Mouse (Mus musculus) heart, embryonic 11.5 days (tissue): ENCODE measurements around the gene Bicc1. TPM values are rescaled to one million over a fixed set of nuclear protein-coding genes. Genes with fewer than 3 reads are reported as not detected.

Source experiments
- ATAC-seq: fragments of 200-750 bp; cut with Nextera tagmentation; replicated peaks from 2 replicates; pipeline ENCODE4 v1.8.0; 2017; ENCODE audit warnings: moderate library complexity; ENCODE audit not compliant: insufficient number of reproducible peaks, low FRiP score, low TSS enrichment
- H3K27ac ChIP-seq: fragments of 300-500 bp; sonication (generic); 2 replicates; pipeline ENCODE4 v1.5.1; 2014; ENCODE audit warnings: mild to moderate bottlenecking, low read depth, low read length
- H3K27me3 ChIP-seq: fragments of 300-500 bp; sonication (generic); 2 replicates; pipeline ENCODE4 v1.6.1; 2014; ENCODE audit warnings: mild to moderate bottlenecking, low read length, mixed read lengths; ENCODE audit not compliant: control insufficient read depth, insufficient read depth
- H3K36me3 ChIP-seq: fragments of 300-500 bp; sonication (generic); 2 replicates; pipeline ENCODE4 v1.6.1; 2014; ENCODE audit warnings: mild to moderate bottlenecking, low read length, moderate library complexity, mixed read lengths; ENCODE audit not compliant: control insufficient read depth, insufficient read depth
- H3K4me1 ChIP-seq: fragments of 300-500 bp; sonication (generic); 2 replicates; pipeline ENCODE4 v1.6.1; 2014; ENCODE audit warnings: low read length; ENCODE audit not compliant: control insufficient read depth, insufficient read depth
- H3K4me2 ChIP-seq: fragments of 300-500 bp; sonication (generic); 2 replicates; pipeline ENCODE4 v1.6.1; 2014; ENCODE audit warnings: mild to moderate bottlenecking, moderate library complexity
- H3K4me3 ChIP-seq: fragments of 300-500 bp; sonication (generic); 2 replicates; pipeline ENCODE4 v1.5.1; 2014; ENCODE audit warnings: low read depth, low read length
- H3K9ac ChIP-seq: fragments of 300-500 bp; sonication (generic); 2 replicates; pipeline ENCODE4 v1.6.1; 2014; ENCODE audit warnings: mild to moderate bottlenecking, low read depth, low read length, moderate library complexity
- H3K9me3 ChIP-seq: fragments of 300-500 bp; sonication (generic); replicated peaks from 2 replicates; pipeline ENCODE4 v1.6.1; 2016; ENCODE audit warnings: low read length; ENCODE audit not compliant: control insufficient read depth
- WGBS: fragments of 180-500 bp; shearing (Covaris S2); extraction: QIAGEN DNeasy Blood & Tissue Kit; methylation state at CpG from one replicate; pipeline ENCODE4 v1.1.7; 2014; ENCODE audit not compliant: insufficient replicate concordance; 5-methylcytosine and 5-hydroxymethylcytosine counted together
- polyA plus RNA-seq: library from polyadenylated mRNA; unstranded; fragments of >200 nt; fragmentation: Nextera tagmentation; extraction: Ambion mirVana; gene quantifications from 2 replicates; pipeline ENCODE4 v1.2.1, GENCODE M21; 2014

Bicc1 gene
- polyA plus RNA-seq, 1 experiment from 2014 or later: 14.1 TPM

DNA sequence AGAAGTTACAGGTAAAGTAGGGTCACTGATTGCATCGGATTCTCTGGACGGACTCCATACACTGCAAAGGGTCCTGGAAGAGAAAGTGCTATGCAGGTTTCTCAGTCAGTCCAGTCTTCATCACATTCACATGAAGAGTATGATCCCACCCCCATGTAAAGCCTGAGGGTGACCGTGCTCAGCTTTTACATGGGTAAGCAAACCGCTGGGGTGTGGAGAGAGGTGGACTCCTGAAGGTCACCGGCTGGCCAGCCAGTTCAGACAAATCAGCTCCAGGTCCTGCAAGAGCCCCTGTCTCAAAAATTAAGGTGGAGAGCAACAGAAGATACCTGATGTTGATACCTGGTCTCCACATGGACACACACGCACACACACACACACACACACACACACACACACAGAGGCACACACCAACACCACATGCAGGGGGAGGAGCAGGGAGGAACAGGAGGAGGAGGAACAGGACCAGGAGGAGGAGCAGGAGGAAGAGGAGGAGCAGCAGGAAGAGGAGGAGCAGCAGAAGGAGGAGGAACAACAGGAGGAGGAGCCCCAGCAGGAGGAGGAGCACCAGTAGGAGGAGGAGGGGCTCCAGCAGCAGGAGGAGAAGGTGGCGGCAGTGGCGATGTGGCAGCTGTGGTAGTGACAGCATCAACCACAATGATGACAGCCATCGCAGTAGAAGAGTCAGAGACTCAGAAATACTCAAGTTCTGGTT is 52.9 kb downstream of the Bicc1 start:
- no peak overlapping the region for H3K4me3 ChIP-seq
- no peak overlapping the region for H3K4me2 ChIP-seq
- H3K4me1 ChIP-seq: no peaks in the 10 kb centered on the region
- H3K9ac ChIP-seq: no peak overlapping the region
- H3K9me3 ChIP-seq: no peaks in the 10 kb centered on the region
- no peaks in the 10 kb centered on the region for H3K27me3 ChIP-seq
- 89% methylated on average over 9 of the region's 9 CpGs for WGBS
- no peaks in the 10 kb centered on the region for H3K36me3 ChIP-seq
- H3K27ac ChIP-seq: no peak overlapping the region
- ATAC-seq: no peak

DNA sequence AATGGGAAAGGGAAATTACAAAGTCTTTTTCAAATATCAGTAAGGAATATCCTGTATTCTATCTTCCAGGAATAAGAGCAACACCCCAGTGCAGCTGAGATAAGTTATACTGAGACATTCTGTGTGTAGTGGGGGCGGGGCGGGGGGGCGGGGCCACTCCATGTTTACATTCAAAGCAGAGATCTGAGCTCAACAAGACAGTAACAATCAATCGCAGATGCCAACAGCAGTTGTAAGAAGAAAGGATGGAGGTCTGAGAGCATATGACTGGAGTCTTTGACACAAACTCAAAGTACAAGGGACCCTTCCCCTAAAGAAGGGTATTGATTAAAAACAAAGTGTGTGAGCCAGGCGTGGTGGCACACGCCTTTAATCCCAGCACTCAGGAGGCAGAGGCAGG is 54.7 kb downstream of the Bicc1 start:
- Histone ChIP-seq H3K36me3 (no peaks in the 10 kb centered on the region), H3K4me3 (no peak overlapping the region), H3K27ac (no peak overlapping the region), H3K9me3 (no peaks in the 10 kb centered on the region), H3K4me2 (no peak overlapping the region), H3K27me3 (no peaks in the 10 kb centered on the region), H3K9ac (no peak overlapping the region), H3K4me1 (no peaks in the 10 kb centered on the region)
- 64% methylated on average over 6 of the region's 6 CpGs for WGBS
- ATAC-seq: no peak

DNA sequence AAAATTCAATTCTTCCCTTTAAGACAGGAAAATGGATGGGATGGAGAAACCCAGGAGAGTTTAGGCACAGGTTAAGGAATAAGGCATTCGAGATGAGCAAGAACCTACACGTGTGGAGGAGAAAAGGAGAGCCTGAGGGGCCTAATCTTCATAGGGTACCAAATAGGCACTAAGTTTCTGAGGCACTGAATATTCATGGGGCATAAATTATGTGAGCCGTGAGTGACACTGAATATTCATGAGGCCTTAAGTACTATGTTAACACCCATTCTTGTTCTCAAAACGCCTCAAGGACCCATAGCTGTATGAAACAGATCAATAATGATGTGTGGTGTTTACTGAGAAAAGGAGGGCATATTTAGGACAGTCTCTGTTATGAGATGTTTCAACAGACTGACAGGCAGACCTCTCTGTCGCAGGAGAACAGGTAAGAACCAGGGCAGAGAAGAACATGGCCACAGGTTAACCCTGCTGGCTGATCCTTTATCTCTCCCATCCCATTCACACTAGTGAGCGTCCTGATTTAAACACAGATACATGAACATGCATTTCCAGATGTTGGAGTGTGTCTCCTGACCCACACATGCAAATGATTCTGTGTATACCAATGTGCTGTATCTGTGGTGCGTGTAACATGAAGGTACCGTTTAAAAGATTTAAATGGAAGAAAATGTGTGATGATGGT is 58.5 kb downstream of the Bicc1 start:
- 80% methylated on average over 8 of the region's 8 CpGs for WGBS
- H3K4me1 ChIP-seq: no peaks in the 10 kb centered on the region
- H3K9ac ChIP-seq: no peak overlapping the region
- no peak overlapping the region for H3K27ac ChIP-seq
- H3K4me3 ChIP-seq: no peak overlapping the region
- H3K9me3 ChIP-seq: no peaks in the 10 kb centered on the region
- no peaks in the 10 kb centered on the region for H3K36me3 ChIP-seq
- H3K4me2 ChIP-seq: no peak overlapping the region
- ATAC-seq: no peak
- no peaks in the 10 kb centered on the region for H3K27me3 ChIP-seq

DNA sequence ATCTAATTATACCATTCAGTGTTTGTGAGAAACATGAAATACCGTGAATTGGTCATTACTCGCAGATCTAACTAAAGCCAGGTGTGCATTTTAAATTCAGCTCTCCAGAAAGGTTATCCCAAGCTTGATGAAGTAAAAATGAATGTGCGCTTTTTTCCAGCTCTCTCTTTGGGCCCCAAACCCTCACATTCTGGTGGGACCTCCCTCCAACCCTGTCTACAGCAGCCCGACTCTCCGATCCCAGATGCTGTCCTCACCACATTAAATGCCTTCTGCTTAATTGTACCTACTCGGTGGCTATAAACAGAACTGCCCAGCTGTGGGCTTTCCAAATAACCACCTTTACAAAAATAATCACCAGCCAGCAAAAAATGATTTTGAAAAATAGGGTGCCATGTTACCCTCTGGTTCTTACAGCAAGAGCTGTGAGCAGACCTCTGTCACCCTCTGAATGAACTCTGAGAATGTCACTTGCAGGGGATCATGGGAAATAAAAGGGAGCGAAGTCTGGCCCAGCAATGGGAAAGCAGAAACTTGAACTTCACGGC is 64.7 kb downstream of the Bicc1 start:
- 78% methylated on average over 8 of the region's 8 CpGs for WGBS
- no peak for ATAC-seq
- no peaks in the 10 kb centered on the region for H3K4me1 ChIP-seq
- H3K36me3 ChIP-seq: no peaks in the 10 kb centered on the region
- no peak overlapping the region for H3K4me3 ChIP-seq
- no peaks in the 10 kb centered on the region for H3K27me3 ChIP-seq
- H3K27ac ChIP-seq: no peak overlapping the region
- no peak overlapping the region for H3K9ac ChIP-seq
- H3K4me2 ChIP-seq: no peak overlapping the region
- H3K9me3 ChIP-seq: no peaks in the 10 kb centered on the region

DNA sequence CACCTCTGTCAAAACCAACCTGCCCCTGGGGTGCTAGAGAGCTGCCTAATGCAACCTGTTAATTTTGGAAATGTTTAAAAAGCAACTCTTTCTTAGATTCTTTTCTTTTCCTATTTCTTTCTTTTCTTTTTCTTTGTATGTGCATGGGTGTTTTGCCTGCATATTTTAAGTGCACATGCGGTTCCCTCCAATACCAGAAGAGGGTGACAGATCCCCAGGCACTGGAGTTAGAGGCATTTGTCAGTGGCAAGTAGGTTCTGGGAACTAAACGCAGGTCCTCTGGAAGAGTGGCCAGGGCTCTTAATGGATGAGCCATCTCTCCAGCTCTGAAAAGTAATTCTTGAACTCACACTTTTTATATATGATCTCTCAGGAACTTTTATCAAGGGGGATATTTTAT is 66.2 kb downstream of the Bicc1 start:
- Histone ChIP-seq H3K9ac (no peak overlapping the region), H3K36me3 (no peaks in the 10 kb centered on the region), H3K27me3 (no peaks in the 10 kb centered on the region), H3K27ac (no peak overlapping the region), H3K4me1 (no peaks in the 10 kb centered on the region), H3K4me2 (no peak overlapping the region), H3K9me3 (no peaks in the 10 kb centered on the region), H3K4me3 (no peak overlapping the region)
- no peak for ATAC-seq
- 86% methylated on average over 2 of the region's 2 CpGs for WGBS

DNA sequence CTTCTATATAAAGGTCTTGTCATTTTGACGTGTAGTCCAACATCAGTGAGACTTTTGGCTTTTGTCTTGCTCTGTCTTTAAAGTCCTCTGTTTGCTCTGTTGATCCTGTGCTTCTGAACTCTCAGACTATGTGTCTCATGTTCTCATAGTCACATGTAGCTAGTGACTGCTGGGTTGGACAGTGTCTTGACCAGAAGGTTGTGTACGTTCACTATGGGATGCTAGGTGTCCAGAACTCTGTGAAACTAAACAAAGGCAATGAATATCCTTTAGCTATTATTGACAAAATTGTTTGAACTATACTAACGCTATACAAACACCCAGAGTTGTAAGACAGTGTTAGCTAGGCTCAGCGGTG is 72.2 kb downstream of the Bicc1 start:
- Histone ChIP-seq H3K27me3 (no peaks in the 10 kb centered on the region), H3K4me2 (no peak overlapping the region), H3K27ac (no peak overlapping the region), H3K36me3 (no peaks in the 10 kb centered on the region), H3K9ac (no peak overlapping the region), H3K9me3 (no peaks in the 10 kb centered on the region), H3K4me1 (no peaks in the 10 kb centered on the region), H3K4me3 (no peak overlapping the region)
- WGBS: 77% methylated on average over 4 of the region's 4 CpGs
- no peak for ATAC-seq

DNA sequence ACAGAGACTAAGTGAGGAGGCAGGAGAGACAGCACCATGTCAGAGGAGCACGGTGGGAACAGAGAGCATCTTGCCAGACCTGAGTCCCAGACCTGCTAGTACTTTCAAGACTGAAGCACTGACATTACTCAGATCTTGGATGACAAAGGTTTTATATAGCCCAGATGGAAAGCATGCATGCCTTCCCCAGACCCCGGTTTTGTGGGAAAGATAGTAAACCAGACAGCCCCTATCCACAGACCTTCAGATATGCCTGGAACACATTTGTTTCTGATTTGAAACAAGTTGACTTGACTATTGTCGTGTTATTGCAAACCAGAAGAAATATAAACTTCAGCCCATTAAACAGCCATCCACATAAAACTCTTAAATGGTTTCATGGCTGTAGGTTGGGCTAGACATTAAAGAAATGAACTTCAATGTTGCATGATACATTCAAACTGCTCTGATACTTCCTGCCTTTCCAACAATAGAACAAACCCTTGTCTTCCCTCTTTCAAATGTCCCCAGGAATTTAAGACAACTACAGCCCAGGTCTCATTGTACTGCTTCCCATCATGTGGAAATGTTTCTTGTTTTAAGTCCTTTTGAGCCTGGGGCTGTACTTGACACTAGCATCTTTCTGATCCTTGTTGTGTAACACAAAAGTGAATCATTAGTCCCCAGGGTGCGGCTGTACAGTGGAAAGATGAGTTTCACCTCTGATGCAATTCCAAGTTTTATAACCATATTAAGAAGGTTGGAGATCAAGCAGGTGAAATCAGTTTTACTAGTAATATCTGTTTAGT is 72.7 kb downstream of the Bicc1 start:
- WGBS: 62% methylated on average over 4 of the region's 4 CpGs
- no peak overlapping the region for H3K9ac ChIP-seq
- no peak for ATAC-seq
- no peaks in the 10 kb centered on the region for H3K4me1 ChIP-seq
- H3K4me3 ChIP-seq: no peak overlapping the region
- H3K4me2 ChIP-seq: no peak overlapping the region
- H3K9me3 ChIP-seq: no peaks in the 10 kb centered on the region
- no peak overlapping the region for H3K27ac ChIP-seq
- no peaks in the 10 kb centered on the region for H3K27me3 ChIP-seq
- no peaks in the 10 kb centered on the region for H3K36me3 ChIP-seq

DNA sequence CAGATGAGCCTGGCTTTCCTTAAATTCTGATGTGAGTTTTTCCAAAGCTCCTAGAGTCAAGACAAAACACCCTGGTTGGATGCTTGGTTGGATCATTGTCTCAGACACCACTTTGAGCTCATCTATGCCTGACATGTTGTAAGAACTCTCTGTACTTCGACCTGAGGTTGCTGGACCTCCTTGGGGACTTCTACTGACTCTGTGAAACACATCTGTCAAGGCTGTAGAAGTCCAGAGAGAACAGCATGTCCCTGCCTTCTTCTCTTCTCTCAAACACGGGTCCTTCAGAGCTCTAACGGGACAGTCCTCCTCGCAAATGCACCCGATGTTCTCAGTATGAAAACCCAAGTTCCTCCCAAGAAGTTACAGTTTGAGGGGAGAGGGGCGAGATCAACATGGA is 76.5 kb downstream of the Bicc1 start:
- H3K27me3 ChIP-seq: no peaks in the 10 kb centered on the region

More for the DNA sequence above, 76.5 kb downstream of the Bicc1 start:
- no peaks in the 10 kb centered on the region for H3K4me1 ChIP-seq
- H3K4me2 ChIP-seq: no peak overlapping the region
- no peak overlapping the region for H3K9ac ChIP-seq
- WGBS: 83% methylated on average over 6 of the region's 6 CpGs
- no peak overlapping the region for H3K4me3 ChIP-seq
- H3K27ac ChIP-seq: no peak overlapping the region
- H3K36me3 ChIP-seq: no peaks in the 10 kb centered on the region
- no peak for ATAC-seq
- H3K9me3 ChIP-seq: no peaks in the 10 kb centered on the region
